Mouse (Mus musculus): ENCODE measurements at regions not wholly inside any gene's neighbourhood (a gene's known extent, or its start where the extent isn't known, plus 50 kb on each side); places are given as distances from the start of the nearest gene placed in this dataset.

DNA sequence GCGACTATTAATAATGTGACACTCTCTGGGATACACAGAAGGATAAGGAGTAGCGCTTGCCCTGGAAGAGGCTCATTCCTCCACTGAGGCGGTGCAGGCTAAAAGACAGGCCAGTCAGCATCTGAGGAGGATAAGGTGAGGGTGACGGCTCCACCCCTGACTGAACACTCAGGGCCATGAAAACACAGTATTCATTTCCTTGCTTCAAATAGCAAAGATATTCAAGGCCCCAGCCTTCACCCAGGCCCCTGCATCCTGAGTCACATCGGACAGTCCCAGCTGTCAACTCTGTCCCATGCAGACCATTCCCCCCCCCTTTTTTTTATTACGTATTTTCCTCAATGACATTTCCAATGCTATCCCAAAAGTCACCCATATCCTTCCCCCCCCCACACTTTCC, 118.9 kb upstream of the 1700012A03Rik start:
- no peaks in the 10 kb centered on the region for H3K27me3 ChIP-seq (ENCODE audit: insufficient read depth, low read length)
- H3K4me2 ChIP-seq (ENCODE audit: low read depth) = no peak overlapping the region
- no peak for DNase-seq
- 87% methylated on average over 6 of the region's 6 CpGs for WGBS
- H3K36me3 ChIP-seq (ENCODE audit: insufficient read depth) = no peaks in the 10 kb centered on the region
- TF ChIP-seq CTCF (IDR thresholded peaks at IDR 0.05; ENCODE audit: low read depth) = no peak
- no peak for ATAC-seq
- H3K4me3 ChIP-seq (ENCODE audit: low read depth, low read length) = no peak overlapping the region
- no peaks in the 10 kb centered on the region for H3K9me3 ChIP-seq (ENCODE audit: low read length)
- H3K4me1 ChIP-seq (ENCODE audit: insufficient read depth) = no peaks in the 10 kb centered on the region
- no peak overlapping the region for H3K27ac ChIP-seq (ENCODE audit: low read depth, low read length)
- no peak overlapping the region for H3K9ac ChIP-seq

DNA sequence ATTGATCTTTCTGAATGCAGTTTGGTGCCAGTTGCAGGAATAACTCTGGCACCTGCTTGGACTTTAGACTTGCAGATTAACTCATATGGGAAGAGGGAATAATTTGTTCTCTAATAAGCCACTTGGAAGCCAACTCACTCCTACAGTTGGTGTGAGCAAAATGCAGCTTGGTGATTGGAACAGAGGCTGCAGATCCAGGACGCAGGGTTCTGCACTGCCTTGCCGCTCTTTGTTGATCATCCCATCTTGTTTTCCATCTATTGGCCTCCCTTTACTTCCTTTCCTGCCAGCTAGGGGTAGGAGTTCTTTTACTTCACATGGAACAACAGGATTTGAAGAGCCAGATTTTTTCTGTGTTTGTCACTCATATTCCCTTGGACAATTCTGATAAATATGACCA, 120.9 kb upstream of the 1700012A03Rik start:
- no peak overlapping the region for H3K4me3 ChIP-seq (ENCODE audit: low read depth, low read length)
- TF ChIP-seq CTCF (IDR thresholded peaks at IDR 0.05; ENCODE audit: low read depth) = no peak
- peaks cover 8% of the 10 kb centered on the region for H3K4me1 ChIP-seq (ENCODE audit: insufficient read depth)
- H3K9me3 ChIP-seq (ENCODE audit: low read length) = no peaks in the 10 kb centered on the region
- H3K36me3 ChIP-seq (ENCODE audit: insufficient read depth) = no peaks in the 10 kb centered on the region
- H3K9ac ChIP-seq = no peak overlapping the region
- H3K27me3 ChIP-seq (ENCODE audit: insufficient read depth, low read length) = no peaks in the 10 kb centered on the region
- no peak overlapping the region for H3K27ac ChIP-seq (ENCODE audit: low read depth, low read length)
- no peak for DNase-seq
- no peak for ATAC-seq
- no peak overlapping the region for H3K4me2 ChIP-seq (ENCODE audit: low read depth)
- WGBS = 75% methylated on average over 2 of the region's 2 CpGs

- H3K9ac ChIP-seq = no peak overlapping the region
- WGBS = 59% methylated on average over 3 of the region's 3 CpGs
- no peak for DNase-seq
- no peak overlapping the region for H3K4me3 ChIP-seq (ENCODE audit: low read depth, low read length)
- ATAC-seq = no peak
- no peaks in the 10 kb centered on the region for H3K27me3 ChIP-seq (ENCODE audit: insufficient read depth, low read length)
- H3K27ac ChIP-seq (ENCODE audit: low read depth, low read length) = no peak overlapping the region
- no peaks in the 10 kb centered on the region for H3K36me3 ChIP-seq (ENCODE audit: insufficient read depth)
- H3K9me3 ChIP-seq (ENCODE audit: low read length) = no peaks in the 10 kb centered on the region
- H3K4me1 ChIP-seq (ENCODE audit: insufficient read depth) = peaks cover 12% of the 10 kb centered on the region
- no peak for TF ChIP-seq CTCF (IDR thresholded peaks at IDR 0.05; ENCODE audit: low read depth)
- no peak overlapping the region for H3K4me2 ChIP-seq (ENCODE audit: low read depth)
Observed at GRCm38 (mm10) chr6:31927181-31927580, 122.9 kb upstream of the 1700012A03Rik start.

DNA sequence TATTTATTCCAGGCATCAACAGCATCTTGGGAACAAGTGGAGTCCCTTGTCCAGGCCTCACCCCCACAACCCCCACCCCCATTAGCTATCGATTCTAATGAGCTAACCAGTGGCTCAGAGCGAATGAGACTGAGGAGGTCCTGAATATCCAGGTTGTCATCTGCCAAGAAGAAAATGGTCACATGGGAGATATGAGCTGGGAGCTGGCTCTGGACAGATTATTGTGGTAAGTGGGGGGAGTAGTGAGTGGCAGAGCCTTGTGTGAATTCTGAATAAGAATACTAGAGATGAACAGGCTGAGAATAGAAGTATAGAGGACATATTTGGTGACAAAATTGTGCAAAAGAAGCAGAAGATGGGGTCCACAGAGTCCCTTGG, 125.4 kb upstream of the 1700012A03Rik start:
- no peak for DNase-seq
- no peak overlapping the region for H3K4me3 ChIP-seq (ENCODE audit: low read depth, low read length)
- H3K9me3 ChIP-seq (ENCODE audit: low read length) = no peaks in the 10 kb centered on the region
- H3K4me2 ChIP-seq (ENCODE audit: low read depth) = no peak overlapping the region
- H3K27ac ChIP-seq (ENCODE audit: low read depth, low read length) = peak overlapping the region; percentile 66; the same call in 1 of the 2 replicates
- no peaks in the 10 kb centered on the region for H3K27me3 ChIP-seq (ENCODE audit: insufficient read depth, low read length)
- ATAC-seq = peak; percentile 53
- peaks cover 12% of the 10 kb centered on the region for H3K4me1 ChIP-seq (ENCODE audit: insufficient read depth)
- WGBS = 40% methylated on average over 2 of the region's 2 CpGs
- H3K36me3 ChIP-seq (ENCODE audit: insufficient read depth) = no peaks in the 10 kb centered on the region
- no peak for TF ChIP-seq CTCF (IDR thresholded peaks at IDR 0.05; ENCODE audit: low read depth)
- no peak overlapping the region for H3K9ac ChIP-seq

GRCm38 (mm10) chr6:31923951-31924668, 125.9 kb upstream of the 1700012A03Rik start:
- TF ChIP-seq CTCF (IDR thresholded peaks at IDR 0.05; ENCODE audit: low read depth) = no peak

DNA sequence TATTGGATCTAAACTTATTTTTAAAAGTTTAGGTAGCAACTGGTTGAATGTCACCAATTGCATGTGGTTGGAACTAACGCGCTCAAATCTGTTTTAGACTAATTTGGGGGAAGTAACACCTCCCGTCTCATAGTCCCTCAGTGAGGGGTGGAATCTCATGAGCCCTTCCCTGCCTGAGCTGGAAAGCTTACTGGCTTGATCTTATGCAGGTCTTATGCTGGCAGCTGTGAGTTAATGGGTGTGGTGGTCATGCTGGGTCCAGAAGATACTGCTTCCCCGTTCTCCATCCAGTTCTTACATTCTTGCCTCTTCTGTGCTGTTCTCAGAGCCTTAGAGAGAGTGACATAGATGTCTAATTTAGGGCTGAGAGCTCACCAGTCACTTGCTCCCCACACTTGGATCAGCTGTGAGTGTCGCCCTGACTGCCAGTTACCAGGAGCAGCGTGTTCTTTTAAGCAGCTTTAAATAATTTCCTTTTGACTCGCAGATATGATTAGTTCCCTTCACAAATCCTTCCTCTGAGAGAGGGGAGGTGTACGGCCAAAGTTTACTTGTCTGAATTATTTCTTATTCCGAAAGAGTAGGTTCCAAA, 128.4 kb upstream of the 1700012A03Rik start:
- WGBS = 86% methylated on average over 9 of the region's 9 CpGs
- Histone ChIP-seq H3K4me3 (ENCODE audit: low read depth, low read length) (no peak overlapping the region), H3K9ac (no peak overlapping the region), H3K36me3 (ENCODE audit: insufficient read depth) (no peaks in the 10 kb centered on the region), H3K4me1 (ENCODE audit: insufficient read depth) (peaks cover 12% of the 10 kb centered on the region), H3K27me3 (ENCODE audit: insufficient read depth, low read length) (no peaks in the 10 kb centered on the region), H3K9me3 (ENCODE audit: low read length) (no peaks in the 10 kb centered on the region), H3K4me2 (ENCODE audit: low read depth) (no peak overlapping the region), H3K27ac (ENCODE audit: low read depth, low read length) (no peak overlapping the region)
- no peak for ATAC-seq
- TF ChIP-seq CTCF (IDR thresholded peaks at IDR 0.05; ENCODE audit: low read depth) = no peak
- no peak for DNase-seq

More at GRCm38 (mm10) chr6:31923951-31924668, 125.9 kb upstream of the 1700012A03Rik start:
- H3K9me3 ChIP-seq (ENCODE audit: low read length) = no peaks in the 10 kb centered on the region
- no peaks in the 10 kb centered on the region for H3K27me3 ChIP-seq (ENCODE audit: insufficient read depth, low read length)
- no peaks in the 10 kb centered on the region for H3K36me3 ChIP-seq (ENCODE audit: insufficient read depth)
- H3K27ac ChIP-seq (ENCODE audit: low read depth, low read length) = peak overlapping the region; percentile 66
- H3K4me2 ChIP-seq (ENCODE audit: low read depth) = no peak overlapping the region
- H3K4me3 ChIP-seq (ENCODE audit: low read depth, low read length) = no peak overlapping the region
- H3K4me1 ChIP-seq (ENCODE audit: insufficient read depth) = peaks cover 12% of the 10 kb centered on the region
- DNase-seq = peak; percentile 73
- ATAC-seq = peak; percentile 86
- H3K9ac ChIP-seq = no peak overlapping the region
- 15% methylated on average over 3 of the region's 3 CpGs for WGBS

DNA sequence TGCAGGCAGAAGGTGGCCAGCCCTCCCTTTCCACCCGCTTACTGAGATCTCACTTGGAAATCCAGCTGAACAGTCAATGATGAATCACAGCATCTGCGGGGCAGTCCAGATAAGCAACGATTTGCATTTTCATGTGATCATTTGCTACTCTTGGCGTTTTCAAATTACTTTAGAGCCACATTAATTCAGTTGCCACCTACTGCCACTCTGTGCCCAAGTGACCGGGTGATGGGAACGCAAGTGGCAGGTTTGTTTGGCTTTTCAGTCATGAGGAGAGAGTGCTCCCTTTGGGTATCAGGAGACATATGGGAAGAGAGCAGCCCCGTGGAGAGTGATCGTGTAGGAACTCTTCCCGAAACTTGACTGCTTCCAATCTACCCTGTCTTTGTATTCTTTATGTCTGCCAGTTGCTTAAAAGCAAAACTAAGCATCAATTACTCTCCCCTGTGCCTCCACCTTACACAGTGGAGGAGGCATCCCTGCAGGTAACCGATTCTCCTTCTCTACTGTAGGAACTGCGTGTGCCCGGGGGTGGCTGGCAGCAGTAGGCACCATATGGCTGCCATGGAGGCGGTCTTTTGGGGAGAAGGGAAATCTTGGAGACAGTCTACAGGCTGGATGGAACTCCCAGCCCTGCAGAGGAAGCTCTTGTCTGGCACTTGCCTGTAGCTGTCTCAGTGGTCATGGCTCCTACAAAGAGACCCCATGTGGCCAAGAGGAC, 132.5 kb upstream of the 1700012A03Rik start:
- whole genome bisulfite sequencing = 73% methylated on average over 13 of the region's 13 CpGs
- no peak overlapping the region for H3K4me3 ChIP-seq (ENCODE audit: low read depth, low read length)
- ATAC-seq = no peak
- no peaks in the 10 kb centered on the region for H3K4me1 ChIP-seq (ENCODE audit: insufficient read depth)
- H3K27ac ChIP-seq (ENCODE audit: low read depth, low read length) = no peak overlapping the region
- no peaks in the 10 kb centered on the region for H3K36me3 ChIP-seq (ENCODE audit: insufficient read depth)
- DNase-seq = no peak
- H3K27me3 ChIP-seq (ENCODE audit: insufficient read depth, low read length) = no peaks in the 10 kb centered on the region
- H3K9ac ChIP-seq = no peak overlapping the region
- no peak for TF ChIP-seq CTCF (IDR thresholded peaks at IDR 0.05; ENCODE audit: low read depth)
- H3K4me2 ChIP-seq (ENCODE audit: low read depth) = no peak overlapping the region
- no peaks in the 10 kb centered on the region for H3K9me3 ChIP-seq (ENCODE audit: low read length)

All from forebrain, postnatal 0 days (tissue).